Mouse (Mus musculus) spleen, embryonic (tissue): ENCODE results near the gene Spta1.

Experiments used
- CTCF ChIA-PET: fragments of 350-600 bp; sonication (Branson Sonifier 250); formaldehyde crosslinking; loops from one replicate; lab custom pipeline; 2022; lab: Charles Lee

Spta1 gene

GRCm38 (mm10) chr1:174172605-174173004 is at the start of gene Spta1:
Spta1 (plus strand) TSS chr1:174172776.
- CTCF ChIA-PET, result no interaction called here

DNA sequence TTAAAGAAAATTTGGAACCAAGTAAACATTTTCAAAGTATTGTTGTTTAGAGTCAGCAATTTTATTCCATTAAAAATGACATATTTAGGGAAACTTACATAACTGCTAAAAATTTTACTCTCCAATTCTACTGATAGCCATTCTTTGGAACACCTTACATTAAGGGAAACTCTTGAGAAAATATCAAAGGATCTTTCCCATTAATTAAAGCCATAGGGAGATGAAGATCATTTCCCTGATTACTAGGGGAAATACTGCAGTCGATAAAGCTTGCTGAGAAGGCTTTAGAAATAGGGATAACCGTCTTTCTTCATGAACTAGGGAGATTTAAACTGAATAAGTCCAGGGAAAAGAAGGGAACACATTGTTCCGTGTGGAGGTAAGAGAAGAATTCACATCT is 41.4 kb upstream of the Spta1 start, which contains the start of gene Olfr424:
TSS of gene Olfr424 (plus strand) at position 301 of the 400 bp plus-strand sequence.
- CTCF ChIA-PET, result no interaction called here

- CTCF ChIA-PET, result no interaction called here
Observed at GRCm38 (mm10) chr1:174131999-174132398, 40.6 kb upstream of the Spta1 start.

- CTCF ChIA-PET, result no interaction called here
Observed at GRCm38 (mm10) chr1:174141384-174141783, 31.2 kb upstream of the Spta1 start.

- CTCF ChIA-PET, result no interaction called here
Observed at GRCm38 (mm10) chr1:174146696-174147095, 25.9 kb upstream of the Spta1 start.

GRCm38 (mm10) chr1:174149289-174149688 is 23.3 kb upstream of the Spta1 start:
- CTCF ChIA-PET, result no interaction called here

GRCm38 (mm10) chr1:174155333-174155732 is 17.2 kb upstream of the Spta1 start, which contains the start of gene Olfr420:
Olfr420 (plus strand) TSS chr1:174155633.
- CTCF ChIA-PET, result no interaction called here

- CTCF ChIA-PET, result no interaction called here
Observed at GRCm38 (mm10) chr1:174157622-174158021, 15.0 kb upstream of the Spta1 start.

DNA sequence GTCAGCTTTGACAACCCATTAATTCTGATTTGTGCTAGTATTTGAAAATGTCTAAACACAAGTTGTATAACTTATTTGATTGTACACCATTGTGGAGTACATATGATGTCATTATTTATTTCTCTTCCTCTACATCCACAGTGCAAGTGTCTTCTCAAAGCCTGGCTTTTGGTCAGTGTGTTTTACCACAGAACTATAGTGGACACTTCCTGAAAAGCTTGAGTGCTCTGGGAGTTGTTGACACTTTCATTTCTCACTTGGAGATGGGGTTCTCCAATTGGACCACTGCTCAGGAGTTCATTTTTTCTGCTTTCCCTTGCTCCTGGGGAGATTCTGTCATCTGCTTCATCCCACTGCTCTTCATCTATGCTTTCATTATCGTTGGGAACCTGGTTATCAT is 14.1 kb upstream of the Spta1 start:
- CTCF ChIA-PET, result no interaction called here

DNA sequence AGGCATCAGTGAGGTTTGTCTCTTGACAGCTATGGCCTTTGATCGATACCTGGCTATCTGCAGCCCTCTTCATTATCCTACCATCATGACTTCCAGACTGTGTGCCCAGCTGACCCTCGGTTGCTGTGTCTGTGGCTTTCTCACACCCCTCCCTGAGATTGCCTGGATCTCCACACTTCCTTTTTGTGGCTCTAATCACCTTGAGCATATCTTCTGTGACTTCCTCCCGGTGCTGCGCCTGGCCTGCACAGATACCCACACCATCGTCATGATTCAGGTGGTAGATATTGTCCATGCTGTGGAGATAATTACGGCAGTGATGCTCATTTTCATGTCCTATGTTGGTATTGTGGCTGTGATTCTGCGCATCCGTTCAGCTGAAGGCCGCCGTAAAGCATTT is 13.5 kb upstream of the Spta1 start:
- CTCF ChIA-PET, result no interaction called here

DNA sequence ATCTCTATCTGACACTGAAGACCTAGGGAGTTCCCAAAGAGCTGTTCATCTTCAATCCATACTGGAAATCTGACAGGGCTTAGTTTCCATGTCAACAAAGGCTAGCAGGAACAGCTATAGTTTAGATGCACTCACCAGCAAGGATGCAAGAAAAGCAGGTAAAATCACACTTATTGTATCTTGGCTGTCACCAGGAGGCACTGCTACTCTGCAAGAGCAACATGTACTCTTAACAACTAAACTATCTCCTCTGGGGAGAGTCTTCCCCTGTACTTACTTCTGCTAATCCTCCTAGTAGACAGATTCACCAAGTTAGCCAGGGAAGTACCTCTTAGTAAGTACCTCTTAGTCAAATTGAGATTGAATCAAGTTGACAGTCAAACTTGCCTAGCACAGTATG is 3.6 kb upstream of the Spta1 start:
- CTCF ChIA-PET, result no interaction called here

GRCm38 (mm10) chr1:174170706-174171501 is 1.7 kb upstream of the Spta1 start:
- CTCF ChIA-PET, result no interaction called here

DNA sequence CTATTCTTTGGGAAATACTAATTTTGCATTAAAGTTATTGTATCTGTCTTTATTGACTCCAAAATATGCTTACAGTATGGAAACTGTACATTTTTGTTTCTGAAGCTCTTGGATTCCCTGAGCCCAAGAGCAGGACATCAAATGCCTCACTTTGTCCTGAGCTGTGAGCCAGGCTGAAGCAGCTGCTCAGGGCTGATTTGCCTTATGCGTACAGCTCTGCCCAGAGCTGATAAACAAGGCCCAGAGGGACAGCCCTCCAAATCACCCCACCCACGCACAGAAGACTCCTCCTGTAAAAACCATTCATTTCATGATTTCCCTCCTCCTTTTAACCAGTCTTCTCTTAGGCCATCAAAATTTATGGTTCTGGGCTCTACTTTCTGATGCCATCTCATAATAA is 1.0 kb upstream of the Spta1 start:
- CTCF ChIA-PET, result no interaction called here

DNA sequence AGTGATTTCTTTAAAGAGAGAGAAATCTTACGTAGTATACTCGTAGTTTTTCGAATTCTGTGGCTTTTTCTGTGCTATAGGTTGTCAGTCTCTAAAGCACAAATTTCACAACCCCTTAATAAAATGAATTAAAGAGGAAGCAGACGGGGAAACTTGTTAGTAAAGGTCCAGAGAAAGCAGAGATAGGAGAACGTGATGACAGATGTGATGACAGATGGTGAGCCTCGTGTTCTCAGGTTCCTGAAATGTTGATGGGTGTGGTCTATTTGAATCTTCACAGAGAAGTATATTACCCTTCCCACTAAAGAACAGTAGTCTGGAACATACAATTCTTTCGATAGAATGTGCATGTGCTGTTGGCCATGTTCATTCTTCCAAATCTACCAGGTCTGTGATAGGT is 32.1 kb downstream of the Spta1 start:
- CTCF ChIA-PET, result no interaction called here

- CTCF ChIA-PET, result no interaction called here
Observed at GRCm38 (mm10) chr1:174212286-174212685, 39.7 kb downstream of the Spta1 start.

DNA sequence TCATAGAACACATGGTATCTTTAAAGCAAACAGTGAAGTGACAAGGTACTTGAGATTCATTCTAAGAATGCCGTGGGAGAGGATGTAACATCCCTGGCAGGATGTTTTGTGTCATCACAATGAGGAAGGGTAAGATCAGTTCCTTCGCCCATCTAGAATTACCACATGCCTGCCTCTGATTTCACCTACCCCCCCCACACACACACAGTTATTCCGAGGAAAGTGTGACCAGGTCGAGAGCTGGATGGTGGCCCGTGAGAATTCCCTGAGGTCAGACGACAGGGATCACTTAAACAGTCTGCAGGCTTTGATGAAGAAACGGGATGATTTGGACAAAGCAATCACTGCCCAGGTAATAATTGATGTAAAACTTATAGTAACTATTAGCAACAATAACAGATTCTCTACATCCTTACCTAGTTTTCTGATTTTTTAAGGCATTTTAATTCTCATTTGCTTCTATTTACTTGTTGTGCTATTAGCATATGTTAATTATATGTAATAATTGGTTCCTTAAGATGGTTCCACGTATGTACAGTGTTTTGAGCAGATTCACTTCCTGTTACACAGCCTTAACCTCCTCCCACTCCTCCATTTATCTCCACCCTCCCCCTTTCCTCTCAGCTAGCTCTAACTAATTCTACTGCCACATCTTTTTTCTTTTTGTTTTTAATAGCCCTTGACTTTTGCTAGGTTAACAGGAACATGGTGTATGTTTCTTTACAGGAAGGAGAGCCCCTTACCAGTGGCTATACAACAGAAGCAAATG is 42.9 kb downstream of the Spta1 start:
- CTCF ChIA-PET, result no interaction called here

- CTCF ChIA-PET, result no interaction called here
Observed at GRCm38 (mm10) chr1:174216528-174217204, 44.1 kb downstream of the Spta1 start.

- CTCF ChIA-PET, result no interaction called here
Observed at GRCm38 (mm10) chr1:174239916-174240315, 67.3 kb downstream of the Spta1 start.

DNA sequence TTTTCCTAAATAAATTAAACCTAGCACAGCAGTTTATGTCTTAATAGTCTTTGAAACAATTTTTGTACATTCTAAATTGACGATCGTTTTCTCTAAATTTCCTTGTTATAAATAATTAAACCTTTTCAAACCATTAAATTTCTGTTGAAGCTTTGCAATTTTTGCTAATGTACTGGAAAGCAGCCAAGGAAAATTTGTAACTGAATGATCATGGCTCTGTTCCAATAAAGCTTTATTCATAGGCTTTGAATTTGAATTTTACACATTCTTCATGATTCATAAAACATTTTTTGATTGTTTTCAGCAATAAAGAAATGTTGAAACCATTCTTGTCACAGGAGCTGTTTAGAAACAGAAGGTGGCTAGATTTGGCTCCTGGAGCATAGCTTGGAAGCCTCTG is 72.0 kb downstream of the Spta1 start:
- CTCF ChIA-PET, result no interaction called here

- CTCF ChIA-PET, result no interaction called here
Observed at GRCm38 (mm10) chr1:174246080-174246479, 73.5 kb downstream of the Spta1 start.

- CTCF ChIA-PET, result no interaction called here
Observed at GRCm38 (mm10) chr1:174247170-174247569, 74.6 kb downstream of the Spta1 start.

DNA sequence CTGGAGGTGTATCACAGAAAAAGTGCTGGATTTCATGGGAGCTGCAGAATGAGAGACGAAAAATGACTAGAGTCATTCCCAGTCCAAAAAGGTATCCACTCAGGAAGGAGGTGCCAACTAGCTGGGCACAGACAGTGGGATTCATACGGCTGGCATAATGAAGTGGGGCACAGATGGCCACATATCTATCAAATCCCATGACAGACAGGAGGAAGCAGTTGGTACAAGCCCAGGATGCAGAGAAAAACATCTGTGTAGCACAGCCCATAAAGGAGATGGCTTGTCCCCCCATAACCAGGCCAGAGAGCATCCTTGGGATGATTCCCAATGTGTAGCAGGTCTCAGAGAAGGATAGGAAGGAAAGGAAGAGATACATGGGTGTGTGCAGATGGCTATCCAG is 77.8 kb downstream of the Spta1 start:
- CTCF ChIA-PET, result no interaction called here
